Mouse (Mus musculus): ENCODE data around the gene Gm17535. TPM values are rescaled to one million over a fixed set of nuclear protein-coding genes. Genes with fewer than 3 reads are reported as not detected.
"Not testable (repeated sequence)": the region's sequence is repeated elsewhere in the genome, so short reads cannot be mapped to it uniquely, and the experiment has no call there.

Gene Gm17535
- polyA plus RNA-seq, 1 experiment from 2014 or later: not detected

- H3K9me3 ChIP-seq; H3K4me1 ChIP-seq (replicated peaks); H3K4me3 ChIP-seq; H3K27me3 ChIP-seq (ENCODE audit: insufficient read depth, poor library complexity, severe bottlenecking); DNase-seq (ENCODE audit: low spot score); H3K27ac ChIP-seq; H3K36me3 ChIP-seq: not testable (repeated sequence)
- WGBS: 58% methylated on average over 2 of the region's 9 CpGs
These were observed 17.3 kb upstream of the Gm17535 start, which contains the start of gene Gm10719 for GRCm38 (mm10) chr9:3017108-3017507. Gm10719 (plus strand) TSS chr9:3017408.

GRCm38 (mm10) chr9:3018944-3019343 is 15.5 kb upstream of the Gm17535 start:
- 63% methylated on average over 9 of the region's 9 CpGs for WGBS
- not testable (repeated sequence) for H3K27ac ChIP-seq; H3K36me3 ChIP-seq; H3K27me3 ChIP-seq (ENCODE audit: insufficient read depth, poor library complexity, severe bottlenecking); DNase-seq (ENCODE audit: low spot score); H3K4me3 ChIP-seq; H3K9me3 ChIP-seq; H3K4me1 ChIP-seq (replicated peaks)

GRCm38 (mm10) chr9:3019835-3020727 is 14.3 kb upstream of the Gm17535 start:
- H3K4me1 ChIP-seq (replicated peaks); H3K27me3 ChIP-seq (ENCODE audit: insufficient read depth, poor library complexity, severe bottlenecking); DNase-seq (ENCODE audit: low spot score); H3K4me3 ChIP-seq; H3K9me3 ChIP-seq; H3K27ac ChIP-seq; H3K36me3 ChIP-seq: not testable (repeated sequence)
- 78% methylated on average over 17 of the region's 19 CpGs for WGBS

GRCm38 (mm10) chr9:3022316-3023008 is 11.9 kb upstream of the Gm17535 start:
- H3K27me3 ChIP-seq (ENCODE audit: insufficient read depth, poor library complexity, severe bottlenecking); H3K4me1 ChIP-seq (replicated peaks); H3K27ac ChIP-seq; H3K36me3 ChIP-seq; H3K4me3 ChIP-seq; H3K9me3 ChIP-seq: not testable (repeated sequence)
- DNase-seq (ENCODE audit: low spot score): peak; percentile 35
- WGBS: 74% methylated on average over 11 of the region's 13 CpGs

- not testable (repeated sequence) for DNase-seq (ENCODE audit: low spot score); H3K9me3 ChIP-seq; H3K36me3 ChIP-seq; H3K27ac ChIP-seq; H3K4me3 ChIP-seq; H3K4me1 ChIP-seq (replicated peaks); H3K27me3 ChIP-seq (ENCODE audit: insufficient read depth, poor library complexity, severe bottlenecking)
- 74% methylated on average over 12 of the region's 13 CpGs for whole genome bisulfite sequencing
These were observed 11.0 kb upstream of the Gm17535 start, which contains the start of gene Gm10718 for GRCm38 (mm10) chr9:3023312-3023984. Gm10718 (plus strand) TSS chr9:3023547.

GRCm38 (mm10) chr9:3023985-3024648 is 10.3 kb upstream of the Gm17535 start:
- H3K27me3 ChIP-seq (ENCODE audit: insufficient read depth, poor library complexity, severe bottlenecking); H3K4me1 ChIP-seq (replicated peaks); H3K27ac ChIP-seq; H3K36me3 ChIP-seq; H3K9me3 ChIP-seq; H3K4me3 ChIP-seq; DNase-seq (ENCODE audit: low spot score): not testable (repeated sequence)
- WGBS: 75% methylated on average over 16 of the region's 16 CpGs

GRCm38 (mm10) chr9:3024912-3025467 is 9.4 kb upstream of the Gm17535 start, which contains the start of gene Gm10717:
Gm10717 (plus strand) TSS chr9:3025417.
- H3K27ac ChIP-seq; DNase-seq (ENCODE audit: low spot score); H3K9me3 ChIP-seq; H3K36me3 ChIP-seq; H3K27me3 ChIP-seq (ENCODE audit: insufficient read depth, poor library complexity, severe bottlenecking); H3K4me3 ChIP-seq; H3K4me1 ChIP-seq (replicated peaks): not testable (repeated sequence)
- WGBS: 71% methylated on average over 12 of the region's 12 CpGs

GRCm38 (mm10) chr9:3025653-3026052 is 8.7 kb upstream of the Gm17535 start:
- not testable (repeated sequence) for H3K9me3 ChIP-seq; H3K36me3 ChIP-seq; H3K4me3 ChIP-seq; H3K27ac ChIP-seq; H3K4me1 ChIP-seq (replicated peaks); H3K27me3 ChIP-seq (ENCODE audit: insufficient read depth, poor library complexity, severe bottlenecking); DNase-seq (ENCODE audit: low spot score)
- 73% methylated on average over 5 of the region's 6 CpGs for WGBS

- not testable (repeated sequence) for H3K9me3 ChIP-seq; H3K36me3 ChIP-seq; H3K27me3 ChIP-seq (ENCODE audit: insufficient read depth, poor library complexity, severe bottlenecking); H3K4me1 ChIP-seq (replicated peaks); DNase-seq (ENCODE audit: low spot score); H3K27ac ChIP-seq; H3K4me3 ChIP-seq
- WGBS: 78% methylated on average over 5 of the region's 5 CpGs
These were observed 8.3 kb upstream of the Gm17535 start for GRCm38 (mm10) chr9:3026136-3026535.

- WGBS: 66% methylated on average over 9 of the region's 9 CpGs
These were observed 7.7 kb upstream of the Gm17535 start for GRCm38 (mm10) chr9:3026741-3027140.

GRCm38 (mm10) chr9:3027200-3027599 is 7.2 kb upstream of the Gm17535 start:
- peak; percentile 81 for DNase-seq (ENCODE audit: low spot score)
- not testable (repeated sequence) for H3K27ac ChIP-seq; H3K27me3 ChIP-seq (ENCODE audit: insufficient read depth, poor library complexity, severe bottlenecking); H3K4me1 ChIP-seq (replicated peaks); H3K4me3 ChIP-seq; H3K9me3 ChIP-seq; H3K36me3 ChIP-seq
- WGBS: 70% methylated on average over 9 of the region's 9 CpGs

More at GRCm38 (mm10) chr9:3026741-3027140, 7.7 kb upstream of the Gm17535 start:
- not testable (repeated sequence) for H3K36me3 ChIP-seq; H3K27ac ChIP-seq; H3K9me3 ChIP-seq; H3K27me3 ChIP-seq (ENCODE audit: insufficient read depth, poor library complexity, severe bottlenecking); H3K4me1 ChIP-seq (replicated peaks); H3K4me3 ChIP-seq; DNase-seq (ENCODE audit: low spot score)

GRCm38 (mm10) chr9:3029276-3030000 is 5.0 kb upstream of the Gm17535 start:
- H3K27me3 ChIP-seq (ENCODE audit: insufficient read depth, poor library complexity, severe bottlenecking); H3K27ac ChIP-seq; H3K4me3 ChIP-seq; H3K4me1 ChIP-seq (replicated peaks); H3K9me3 ChIP-seq; DNase-seq (ENCODE audit: low spot score); H3K36me3 ChIP-seq: not testable (repeated sequence)
- 64% methylated on average over 14 of the region's 16 CpGs for WGBS

All from hindbrain, embryonic 10.5 days (tissue).